Mouse (Mus musculus): ENCODE data around the gene Tas2r131.
"Not testable (repeated sequence)": the region's sequence is repeated elsewhere in the genome, so short reads cannot be mapped to it uniquely, and the experiment has no call there.

Tas2r131 gene

GRCm38 (mm10) chr6:132957819-132958218, at the start of gene Tas2r131:
Gene Tas2r131 (minus strand): TSS chr6:132957919.
- no peak for DNase-seq (ENCODE audit: low read depth)

GRCm38 (mm10) chr6:132980865-132981264, 23.1 kb upstream of the Tas2r131 start, which contains the start of gene Tas2r109:
Gene Tas2r109 (minus strand): TSS chr6:132980965.
- no peak for DNase-seq (ENCODE audit: low read depth)

- no peak for DNase-seq (ENCODE audit: low read depth)
These were observed 6.9 kb downstream of the Tas2r131 start, which contains the start of gene Tas2r129 for GRCm38 (mm10) chr6:132950802-132951201. Gene Tas2r129 (plus strand): TSS chr6:132951102.

GRCm38 (mm10) chr6:132941376-132941775, 16.3 kb downstream of the Tas2r131 start:
- DNase-seq (ENCODE audit: low read depth), result not testable (repeated sequence)

GRCm38 (mm10) chr6:132909351-132909750, 48.4 kb downstream of the Tas2r131 start, which contains the start of gene Tas2r125:
Gene Tas2r125 (plus strand): TSS chr6:132909651.
- no peak for DNase-seq (ENCODE audit: low read depth)
